Mouse (Mus musculus): ENCODE measurements at regions not wholly inside any gene's neighbourhood (a gene's known extent, or its start where the extent isn't known, plus 50 kb on each side); places are given as distances from the start of the nearest gene placed in this dataset.
A peak's percentile ranks its signal among the peaks of the same experiment; 100 is the strongest.

- Histone ChIP-seq H3K27ac (no peak overlapping the region), H3K9ac (no peak overlapping the region), H3K4me2 (no peak overlapping the region), H3K4me3 (no peak overlapping the region), H3K9me3 (replicated peaks) (no peaks in the 10 kb centered on the region), H3K4me1 (peaks cover 23% of the 10 kb centered on the region), H3K36me3 (ENCODE audit: poor library complexity, severe bottlenecking) (no peaks in the 10 kb centered on the region), H3K27me3 (no peaks in the 10 kb centered on the region)
- ATAC-seq, result no peak
- WGBS, result 84% methylated on average over 7 of the region's 7 CpGs
Measured at GRCm38 (mm10) chr13:44415971-44416370, 313.3 kb upstream of the Jarid2 start.

- ATAC-seq, result no peak
- Histone ChIP-seq H3K4me2 (peak overlapping the region; percentile 39), H3K9me3 (replicated peaks) (no peaks in the 10 kb centered on the region), H3K9ac (peak overlapping the region; percentile 34; the same call in 1 of the 2 replicates), H3K4me3 (no peak overlapping the region), H3K36me3 (ENCODE audit: poor library complexity, severe bottlenecking) (no peaks in the 10 kb centered on the region), H3K27ac (no peak overlapping the region), H3K27me3 (no peaks in the 10 kb centered on the region), H3K4me1 (peaks cover 23% of the 10 kb centered on the region)
- WGBS, result under 1% methylated on average over 8 of the region's 8 CpGs
Measured at GRCm38 (mm10) chr13:44416986-44417385, 312.3 kb upstream of the Jarid2 start.

GRCm38 (mm10) chr13:44419056-44419455 lies 310.2 kb upstream of the Jarid2 start:
- WGBS, result 70% methylated on average over 8 of the region's 8 CpGs

GRCm38 (mm10) chr13:44419472-44420226 lies 309.6 kb upstream of the Jarid2 start:
- no peak overlapping the region for H3K9ac ChIP-seq
- no peak overlapping the region for H3K4me3 ChIP-seq
- peak overlapping the region; percentile 40 for H3K4me2 ChIP-seq
- no peak overlapping the region for H3K27ac ChIP-seq
- WGBS, result 21% methylated on average over 15 of the region's 15 CpGs
- H3K4me1 ChIP-seq, result peaks cover 23% of the 10 kb centered on the region
- H3K36me3 ChIP-seq (ENCODE audit: poor library complexity, severe bottlenecking), result no peaks in the 10 kb centered on the region
- ATAC-seq, result no peak
- no peaks in the 10 kb centered on the region for H3K27me3 ChIP-seq
- no peaks in the 10 kb centered on the region for H3K9me3 ChIP-seq (replicated peaks)

More at GRCm38 (mm10) chr13:44419056-44419455, 310.2 kb upstream of the Jarid2 start:
- no peak overlapping the region for H3K9ac ChIP-seq
- no peaks in the 10 kb centered on the region for H3K9me3 ChIP-seq (replicated peaks)
- peaks cover 23% of the 10 kb centered on the region for H3K4me1 ChIP-seq
- no peak overlapping the region for H3K27ac ChIP-seq
- no peaks in the 10 kb centered on the region for H3K27me3 ChIP-seq
- H3K4me2 ChIP-seq, result no peak overlapping the region
- no peaks in the 10 kb centered on the region for H3K36me3 ChIP-seq (ENCODE audit: poor library complexity, severe bottlenecking)
- no peak overlapping the region for H3K4me3 ChIP-seq
- no peak for ATAC-seq

GRCm38 (mm10) chr13:44420227-44420592 lies 309.1 kb upstream of the Jarid2 start:
- Histone ChIP-seq H3K4me3 (no peak overlapping the region), H3K9me3 (replicated peaks) (no peaks in the 10 kb centered on the region), H3K4me1 (peaks cover 23% of the 10 kb centered on the region), H3K27ac (no peak overlapping the region), H3K4me2 (peak overlapping the region; percentile 40), H3K36me3 (ENCODE audit: poor library complexity, severe bottlenecking) (no peaks in the 10 kb centered on the region), H3K27me3 (no peaks in the 10 kb centered on the region), H3K9ac (no peak overlapping the region)
- 16% methylated on average over 6 of the region's 6 CpGs for WGBS
- no peak for ATAC-seq

GRCm38 (mm10) chr13:44420941-44421340 lies 308.3 kb upstream of the Jarid2 start:
- Histone ChIP-seq H3K36me3 (ENCODE audit: poor library complexity, severe bottlenecking) (no peaks in the 10 kb centered on the region), H3K4me1 (peaks cover 23% of the 10 kb centered on the region), H3K9me3 (replicated peaks) (no peaks in the 10 kb centered on the region), H3K4me3 (no peak overlapping the region), H3K27me3 (no peaks in the 10 kb centered on the region), H3K9ac (no peak overlapping the region), H3K27ac (no peak overlapping the region), H3K4me2 (no peak overlapping the region)
- no peak for ATAC-seq
- WGBS, result 89% methylated on average over 8 of the region's 8 CpGs

- ATAC-seq, result no peak
- Histone ChIP-seq H3K9ac (no peak overlapping the region), H3K4me1 (peaks cover 23% of the 10 kb centered on the region), H3K9me3 (replicated peaks) (no peaks in the 10 kb centered on the region), H3K27me3 (no peaks in the 10 kb centered on the region), H3K4me3 (no peak overlapping the region), H3K36me3 (ENCODE audit: poor library complexity, severe bottlenecking) (no peaks in the 10 kb centered on the region), H3K4me2 (no peak overlapping the region), H3K27ac (no peak overlapping the region)
- 94% methylated on average over 3 of the region's 3 CpGs for WGBS
Measured at GRCm38 (mm10) chr13:44421426-44421825, 307.8 kb upstream of the Jarid2 start.

- no peak overlapping the region for H3K4me2 ChIP-seq
- ATAC-seq, result no peak
- H3K27ac ChIP-seq, result no peak overlapping the region
- no peak overlapping the region for H3K9ac ChIP-seq
- 85% methylated on average over 5 of the region's 5 CpGs for WGBS
- no peaks in the 10 kb centered on the region for H3K9me3 ChIP-seq (replicated peaks)
- no peaks in the 10 kb centered on the region for H3K27me3 ChIP-seq
- H3K36me3 ChIP-seq (ENCODE audit: poor library complexity, severe bottlenecking), result no peaks in the 10 kb centered on the region
- no peak overlapping the region for H3K4me3 ChIP-seq
- H3K4me1 ChIP-seq, result peaks cover 20% of the 10 kb centered on the region
Measured at GRCm38 (mm10) chr13:44421922-44422321, 307.4 kb upstream of the Jarid2 start.

- 87% methylated on average over 8 of the region's 8 CpGs for WGBS
- Histone ChIP-seq H3K27ac (no peak overlapping the region), H3K4me3 (no peak overlapping the region), H3K36me3 (ENCODE audit: poor library complexity, severe bottlenecking) (no peaks in the 10 kb centered on the region), H3K9me3 (replicated peaks) (no peaks in the 10 kb centered on the region), H3K4me1 (no peaks in the 10 kb centered on the region), H3K27me3 (no peaks in the 10 kb centered on the region), H3K4me2 (no peak overlapping the region), H3K9ac (no peak overlapping the region)
- ATAC-seq, result no peak
Measured at GRCm38 (mm10) chr13:44430492-44430891, 298.8 kb upstream of the Jarid2 start.

- WGBS, result 84% methylated on average over 1 of the region's 1 CpGs
- H3K36me3 ChIP-seq (ENCODE audit: poor library complexity, severe bottlenecking), result no peaks in the 10 kb centered on the region
Measured at GRCm38 (mm10) chr13:44437709-44438108, 291.6 kb upstream of the Jarid2 start.

GRCm38 (mm10) chr13:44441061-44441460 lies 288.2 kb upstream of the Jarid2 start:
- 87% methylated on average over 3 of the region's 3 CpGs for WGBS
- Histone ChIP-seq H3K9ac (no peak overlapping the region), H3K4me2 (no peak overlapping the region), H3K4me1 (no peaks in the 10 kb centered on the region), H3K36me3 (ENCODE audit: poor library complexity, severe bottlenecking) (no peaks in the 10 kb centered on the region), H3K9me3 (replicated peaks) (no peaks in the 10 kb centered on the region), H3K4me3 (no peak overlapping the region), H3K27me3 (no peaks in the 10 kb centered on the region), H3K27ac (no peak overlapping the region)
- ATAC-seq, result no peak

More at GRCm38 (mm10) chr13:44437709-44438108, 291.6 kb upstream of the Jarid2 start:
- no peak overlapping the region for H3K27ac ChIP-seq
- no peak overlapping the region for H3K9ac ChIP-seq
- H3K9me3 ChIP-seq (replicated peaks), result no peaks in the 10 kb centered on the region
- no peak overlapping the region for H3K4me3 ChIP-seq
- H3K4me2 ChIP-seq, result no peak overlapping the region
- no peaks in the 10 kb centered on the region for H3K27me3 ChIP-seq
- ATAC-seq, result no peak
- no peaks in the 10 kb centered on the region for H3K4me1 ChIP-seq

GRCm38 (mm10) chr13:44449216-44449830 lies 280.0 kb upstream of the Jarid2 start:
- no peak overlapping the region for H3K4me2 ChIP-seq
- no peak overlapping the region for H3K9ac ChIP-seq
- no peaks in the 10 kb centered on the region for H3K36me3 ChIP-seq (ENCODE audit: poor library complexity, severe bottlenecking)
- peaks cover 4% of the 10 kb centered on the region; the same call in 1 of the 2 replicates for H3K4me1 ChIP-seq
- no peak for ATAC-seq
- no peak overlapping the region for H3K27ac ChIP-seq
- H3K9me3 ChIP-seq (replicated peaks), result no peaks in the 10 kb centered on the region
- H3K4me3 ChIP-seq, result no peak overlapping the region
- no peaks in the 10 kb centered on the region for H3K27me3 ChIP-seq
- 88% methylated on average over 1 of the region's 1 CpGs for WGBS
